Mouse (Mus musculus): ENCODE data around the gene Itsn1. TPM values are rescaled to one million over a fixed set of nuclear protein-coding genes. Genes with fewer than 3 reads are reported as not detected.

Itsn1 gene
- total RNA-seq, 2 experiments from 2014 or later: 49.7 to 69.7 TPM

DNA sequence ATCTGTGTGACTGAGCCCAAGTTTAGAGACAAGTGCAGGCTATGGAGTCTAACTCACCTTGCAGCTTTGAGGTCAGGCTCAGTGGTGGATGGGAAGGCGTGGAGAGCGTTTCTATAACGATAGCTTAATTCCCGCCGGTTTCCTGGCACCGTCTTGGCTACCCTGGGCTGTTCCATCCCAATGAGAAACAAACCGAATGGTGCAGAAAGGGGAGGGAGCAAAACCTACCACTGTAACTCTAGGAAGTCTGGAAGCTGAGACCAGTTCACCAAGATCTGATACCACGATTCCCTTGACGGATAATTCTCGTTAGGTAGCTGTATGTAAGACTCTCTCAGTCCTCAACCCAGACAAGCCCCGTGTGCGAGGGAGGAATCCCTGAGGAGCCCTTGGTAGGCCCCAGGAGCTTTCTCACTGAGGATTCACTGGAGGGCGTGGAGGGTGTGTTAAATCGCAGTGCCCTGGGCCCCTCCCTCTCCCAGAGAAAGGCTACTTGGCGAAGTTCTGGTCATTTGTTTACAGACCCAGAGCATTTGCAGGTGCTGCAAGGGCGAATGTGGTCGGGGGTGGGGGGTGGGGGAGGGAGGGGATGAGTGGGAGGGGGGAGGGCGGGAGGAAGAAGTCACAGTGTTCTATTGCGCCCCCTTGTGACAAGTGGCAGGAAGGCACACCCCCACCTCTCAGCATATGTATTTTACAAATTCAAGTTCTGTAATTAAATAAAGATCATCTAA lies 156.5 kb downstream of the Itsn1 start:
- DNase-seq: no peak
- intact Hi-C loops (cut with DNase I): loop anchor here (2.0 to 5.0 kb wide), 2 partner anchors 47 to 163 kb away; no protein-coding TSS in a partner anchor

DNA sequence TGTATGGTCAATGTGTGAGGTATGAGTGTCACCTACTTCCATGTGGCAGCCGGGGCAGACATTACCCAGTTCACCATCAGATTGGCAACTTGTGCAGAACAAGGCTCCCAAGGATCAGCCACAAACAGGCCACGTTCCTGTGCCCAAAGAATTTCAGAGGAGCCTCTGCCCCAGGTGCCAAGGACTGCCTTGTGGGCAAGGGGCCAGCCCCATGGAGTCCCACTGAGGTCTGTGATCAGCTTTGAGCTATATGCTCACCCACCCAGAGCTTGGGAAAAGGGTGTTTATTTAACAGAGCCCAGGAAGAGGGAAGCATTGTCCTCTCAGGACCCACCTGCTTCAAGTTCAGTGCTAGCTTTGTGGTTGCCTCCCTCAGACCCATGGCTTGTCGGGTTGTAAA lies 159.3 kb downstream of the Itsn1 start:
- intact Hi-C loops (cut with DNase I): loop anchor here (5.0 kb wide), 1 partner anchor 166 kb away; no protein-coding TSS in a partner anchor
- no peak for DNase-seq

DNA sequence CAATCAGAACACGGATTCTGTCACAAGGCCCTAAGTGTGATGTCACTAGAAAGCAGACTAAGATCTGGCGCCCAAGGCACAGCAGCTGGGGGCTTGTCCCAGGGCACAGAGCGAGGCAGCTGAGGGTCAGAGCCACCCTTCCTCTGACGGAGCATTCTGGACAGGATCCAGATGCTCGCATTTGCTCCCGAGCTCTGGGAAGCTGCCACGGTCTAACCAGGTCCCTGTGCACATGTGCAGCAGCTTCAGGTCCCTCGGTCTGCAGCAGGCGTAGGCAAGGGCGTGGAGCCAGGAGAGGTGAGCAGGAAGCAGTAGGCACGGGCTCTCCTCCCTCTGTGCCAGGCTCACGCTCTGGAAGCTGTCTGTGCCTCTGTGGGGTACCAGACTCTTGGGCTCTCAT lies 160.8 kb downstream of the Itsn1 start:
- intact Hi-C loops (cut with DNase I): loop anchor here (5.0 kb wide), 1 partner anchor 168 kb away; no protein-coding TSS in a partner anchor
- no peak for DNase-seq

DNA sequence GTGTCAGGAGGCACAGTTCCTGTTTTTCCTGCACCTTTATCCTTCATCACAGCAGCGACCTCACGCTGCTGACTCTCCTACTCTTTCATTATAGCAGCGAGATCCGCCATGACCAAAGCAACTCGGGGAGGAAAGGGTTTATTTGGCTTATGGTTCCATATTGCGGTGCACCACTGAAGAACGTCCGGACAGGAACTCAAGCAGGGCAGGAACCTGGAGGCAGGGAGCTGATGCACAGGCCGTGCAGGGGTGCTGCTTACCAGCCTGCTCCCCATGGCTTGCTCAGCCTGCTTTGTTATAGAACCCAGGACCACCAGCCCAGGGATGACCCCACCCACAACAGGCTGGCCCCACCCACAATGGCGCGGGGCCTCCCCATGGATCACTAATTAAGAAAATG lies 162.1 kb downstream of the Itsn1 start:
- DNase-seq: no peak
- intact Hi-C loops (cut with DNase I): no loop called here

DNA sequence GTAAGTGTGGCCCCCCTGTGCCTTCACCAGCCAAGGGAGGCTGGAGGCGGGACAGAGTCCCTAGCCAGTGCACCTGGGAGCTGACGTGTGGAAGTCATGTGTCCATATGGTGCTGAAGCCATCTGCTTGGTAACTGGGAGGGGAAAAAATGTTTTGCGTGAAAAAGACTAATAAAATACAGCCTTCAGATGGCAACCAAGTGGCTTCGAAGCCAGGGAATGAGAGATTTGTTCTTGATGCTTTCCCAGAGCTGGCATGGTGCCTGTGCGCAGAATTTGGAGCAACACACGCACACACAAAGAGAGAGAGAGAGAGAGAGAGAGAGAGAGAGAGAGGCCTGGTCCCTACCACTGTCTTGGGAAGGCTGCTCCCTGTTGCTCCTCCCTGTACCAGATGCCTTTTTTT lies 167.3 kb downstream of the Itsn1 start:
- intact Hi-C loops (cut with DNase I): no loop called here
- no peak for DNase-seq

DNA sequence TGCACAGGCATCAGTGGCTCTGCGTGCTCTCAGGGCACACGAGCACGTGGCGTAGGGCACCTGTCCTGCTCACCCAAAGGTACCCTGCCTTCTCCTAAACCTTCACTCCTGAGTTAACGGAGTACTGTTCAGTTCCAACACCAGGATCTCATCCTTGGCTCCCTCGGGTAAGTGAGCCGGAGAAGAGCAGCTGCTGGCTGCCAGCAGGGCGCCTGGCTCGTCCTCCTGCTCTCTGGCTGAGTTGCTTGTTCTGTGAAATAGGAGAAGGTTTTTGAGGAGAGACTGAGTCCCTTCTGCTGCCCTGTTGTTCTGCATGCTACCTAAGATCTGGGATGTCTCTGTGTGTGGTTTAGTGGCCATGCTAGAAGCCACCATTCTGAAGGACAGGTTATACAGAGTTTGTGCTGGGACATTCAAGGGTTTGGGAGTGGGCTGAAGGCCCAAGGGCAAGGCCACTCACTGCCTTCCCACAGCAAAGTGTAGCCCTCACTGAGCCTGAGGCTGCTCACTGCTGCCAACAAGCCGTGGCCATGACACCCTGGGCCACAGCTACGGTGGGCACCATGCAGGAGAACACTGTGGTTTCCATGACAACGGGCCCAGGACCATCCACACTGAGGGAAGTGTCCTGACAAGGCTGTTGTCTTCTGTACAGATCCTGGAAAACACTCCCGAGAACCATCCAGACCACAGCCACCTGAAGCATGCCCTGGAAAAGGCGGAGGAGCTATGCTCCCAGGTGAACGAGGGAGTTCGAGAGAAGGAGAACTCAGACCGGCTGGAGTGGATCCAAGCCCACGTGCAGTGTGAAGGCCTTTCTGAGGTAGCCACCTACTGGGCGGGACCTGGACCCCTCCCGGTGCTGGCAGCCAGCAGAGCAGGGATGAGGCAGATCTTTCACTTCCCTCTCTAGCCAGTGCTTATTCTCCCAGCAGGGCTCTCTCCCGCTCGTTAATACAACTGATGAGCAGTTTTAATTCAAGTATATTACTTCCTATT lies 170.1 kb downstream of the Itsn1 start:
- intact Hi-C loops (cut with DNase I): no loop called here
- DNase-seq: peak; percentile 49 to 50

DNA sequence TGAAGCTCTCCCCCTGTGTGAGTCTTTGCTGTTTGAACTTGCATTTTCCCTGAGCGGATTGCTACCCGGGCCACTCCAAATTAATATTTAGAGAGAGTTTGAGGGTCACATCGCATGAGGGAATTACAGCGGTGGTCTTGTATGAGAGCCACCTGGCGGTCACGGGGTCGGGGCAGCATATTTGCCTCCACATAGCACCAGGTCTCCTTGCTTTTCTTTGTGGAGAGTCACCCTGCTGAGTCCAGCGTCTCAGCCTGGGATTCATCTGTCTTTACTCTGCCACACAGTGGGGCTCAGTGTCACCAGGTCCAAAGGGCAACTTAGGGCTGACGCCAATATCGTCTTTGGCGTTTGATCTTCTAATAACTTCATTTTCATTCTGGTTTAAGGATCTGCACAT lies 171.2 kb downstream of the Itsn1 start:
- intact Hi-C loops (cut with DNase I): loop anchor here (5.0 kb wide), 2 partner anchors 178 to 193 kb away; no protein-coding TSS in a partner anchor
- no peak for DNase-seq

DNA sequence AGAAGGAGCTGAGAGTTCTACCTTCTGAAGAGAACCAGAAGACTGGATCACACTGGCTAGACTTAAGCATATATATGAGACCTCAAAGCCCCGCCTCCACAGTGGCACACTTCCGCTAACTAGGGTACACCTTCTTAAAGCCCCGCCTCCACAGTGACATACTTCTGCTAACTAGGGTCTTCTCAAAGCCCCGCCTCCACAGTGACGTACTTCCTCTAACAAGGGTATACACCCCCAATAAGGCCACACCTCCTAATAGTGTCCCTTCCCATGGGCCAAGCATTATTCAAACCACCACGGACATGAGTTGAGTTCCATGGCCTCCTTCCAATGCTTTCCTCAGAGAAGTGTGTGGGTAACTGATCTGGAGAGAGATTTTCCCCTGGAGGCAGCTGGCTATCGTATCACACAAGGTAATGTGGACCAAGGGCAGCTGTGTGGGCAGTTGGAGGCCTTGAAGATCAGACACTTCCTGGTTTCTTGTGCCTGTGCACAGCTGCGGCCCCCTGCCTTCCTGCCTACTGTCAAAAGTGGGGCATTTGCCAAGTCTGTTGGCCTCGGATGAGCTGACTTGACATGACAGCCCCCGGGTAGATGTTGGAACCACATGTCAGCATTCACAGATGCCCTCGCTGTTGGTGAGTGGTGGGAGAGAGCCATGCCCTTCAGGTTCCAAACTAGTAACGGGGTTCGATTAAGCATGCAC lies 174.9 kb downstream of the Itsn1 start:
- intact Hi-C loops (cut with DNase I): loop anchor here (5.0 kb wide), 2 partner anchors 182 to 197 kb away; no protein-coding TSS in a partner anchor

DNA sequence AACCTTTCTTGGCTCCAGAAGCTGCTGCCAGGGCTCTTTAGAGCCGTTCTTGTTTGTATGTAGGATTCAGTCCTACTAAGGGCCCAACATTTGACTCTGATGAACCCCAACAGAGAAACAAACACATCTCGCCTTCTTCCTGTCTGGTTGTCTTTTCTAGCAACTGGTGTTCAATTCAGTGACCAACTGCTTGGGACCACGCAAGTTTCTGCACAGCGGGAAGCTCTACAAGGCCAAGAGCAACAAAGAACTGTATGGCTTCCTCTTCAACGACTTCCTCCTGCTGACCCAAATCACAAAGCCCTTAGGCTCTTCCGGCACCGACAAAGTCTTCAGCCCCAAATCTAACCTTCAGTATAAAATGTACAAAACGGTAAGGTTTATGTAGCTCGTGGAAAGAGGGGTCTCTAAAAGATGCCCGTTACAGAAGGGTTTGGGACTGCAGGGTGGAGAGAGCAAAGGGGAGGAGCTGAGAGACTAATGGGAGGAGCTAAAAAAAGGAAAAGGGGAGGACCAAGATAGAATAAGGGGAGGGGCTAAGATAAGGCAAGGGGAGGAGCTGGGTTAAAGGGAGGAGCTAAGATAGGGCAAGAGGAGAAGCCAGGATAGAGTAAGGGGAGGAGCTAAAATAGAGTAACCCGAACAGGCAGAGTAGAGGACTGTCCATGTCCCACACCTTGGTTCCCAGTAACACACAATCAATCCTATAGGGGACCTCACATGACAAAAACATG lies 176.2 kb downstream of the Itsn1 start:
- intact Hi-C loops (cut with DNase I): no loop called here

More for the DNA sequence above, 174.9 kb downstream of the Itsn1 start:
- no peak for DNase-seq

DNA sequence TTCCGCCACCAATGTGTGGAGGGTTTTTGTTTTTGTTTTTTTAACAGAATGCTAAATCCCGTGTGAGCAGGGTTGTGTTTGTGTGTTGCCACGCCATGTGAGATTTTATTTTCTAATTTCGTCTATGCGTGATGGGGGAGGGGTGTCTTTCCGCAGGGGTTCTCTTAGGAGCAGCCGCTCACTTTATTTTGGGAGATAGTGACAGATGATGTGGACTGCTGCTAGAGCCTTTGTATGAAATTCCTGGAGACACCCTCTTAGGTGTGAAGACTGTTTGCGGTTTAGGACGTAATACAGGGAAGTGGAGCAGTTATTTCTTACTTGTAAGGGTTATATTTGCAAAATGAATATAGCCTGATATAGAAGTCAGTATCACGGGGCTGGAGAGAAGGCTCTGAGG lies 176.9 kb downstream of the Itsn1 start:
- no peak for DNase-seq
- intact Hi-C loops (cut with DNase I): no loop called here

More for the DNA sequence above, 176.2 kb downstream of the Itsn1 start:
- no peak for DNase-seq

DNA sequence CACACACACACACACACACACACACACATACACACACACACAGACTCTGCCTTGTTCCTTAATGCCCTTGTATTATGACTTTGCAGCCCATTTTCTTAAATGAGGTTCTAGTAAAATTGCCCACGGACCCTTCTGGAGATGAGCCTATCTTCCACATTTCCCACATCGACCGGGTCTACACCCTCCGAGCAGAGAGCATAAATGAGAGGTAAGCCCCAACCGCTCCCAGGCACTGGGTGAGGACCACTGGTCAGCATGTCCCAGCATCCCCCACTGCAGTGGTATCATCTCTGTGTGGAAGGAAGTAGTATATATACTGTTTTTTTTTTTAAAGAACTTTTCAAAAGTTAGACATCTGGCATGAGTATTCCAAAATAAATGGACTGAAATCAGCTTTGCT lies 177.6 kb downstream of the Itsn1 start:
- intact Hi-C loops (cut with DNase I): no loop called here
- DNase-seq: no peak

DNA sequence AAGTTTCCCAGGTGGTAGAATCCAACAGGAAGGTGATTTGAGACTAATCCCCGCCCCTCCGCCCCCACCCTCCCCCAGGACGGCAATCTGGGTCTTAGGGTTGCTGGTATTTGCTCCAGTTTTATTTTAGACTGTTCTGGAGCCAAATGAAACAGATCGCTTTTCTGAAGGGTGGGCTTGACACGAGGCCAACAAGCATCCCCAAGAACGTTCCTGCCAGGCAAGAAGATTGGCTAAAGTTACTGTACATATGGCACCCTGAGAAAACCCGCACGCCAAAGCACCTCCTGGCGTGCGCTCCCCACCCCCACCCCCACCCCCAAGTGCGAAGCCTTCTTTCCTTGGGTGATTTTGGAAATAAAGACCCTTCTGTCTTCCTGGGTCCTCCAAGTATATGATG lies 178.1 kb downstream of the Itsn1 start:
- intact Hi-C loops (cut with DNase I): no loop called here

DNA sequence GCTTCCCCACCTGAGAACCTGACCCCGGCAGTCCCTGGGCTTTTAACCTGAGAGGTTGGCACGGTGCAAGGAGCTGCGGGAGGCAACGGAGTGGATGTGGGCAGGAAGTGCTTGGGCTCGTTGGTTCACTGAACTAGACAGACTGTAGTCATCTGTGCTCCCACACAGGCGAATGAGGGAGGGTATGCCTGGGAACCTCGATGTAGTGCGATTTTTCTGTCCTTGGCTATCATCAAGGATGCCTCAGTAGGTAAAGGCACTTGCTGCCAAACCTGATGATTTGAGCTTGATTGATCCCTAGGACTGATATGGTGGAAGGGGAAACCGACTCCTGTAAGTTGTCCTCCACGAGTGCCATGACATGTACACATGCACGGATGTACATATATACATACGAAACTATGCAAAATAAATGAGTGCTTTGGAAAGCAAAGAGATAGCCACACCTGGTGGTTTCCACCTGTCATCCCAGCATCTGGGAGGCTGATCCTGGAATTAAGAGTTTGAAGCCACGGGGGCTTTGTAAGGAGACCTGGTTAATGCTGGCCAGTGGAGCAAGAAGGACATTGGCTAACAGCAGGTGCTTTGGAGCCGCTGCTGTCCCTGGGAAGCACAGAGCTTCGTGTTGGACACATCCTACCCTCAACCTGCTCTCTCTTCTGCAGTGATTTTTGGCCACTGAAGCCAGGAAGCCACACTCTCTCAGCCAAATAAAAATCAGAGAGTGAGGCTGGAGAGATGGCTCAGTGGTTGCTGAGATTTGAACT lies 180.7 kb downstream of the Itsn1 start:
- no peak for DNase-seq
- intact Hi-C loops (cut with DNase I): no loop called here

More for the DNA sequence above, 178.1 kb downstream of the Itsn1 start:
- no peak for DNase-seq

DNA sequence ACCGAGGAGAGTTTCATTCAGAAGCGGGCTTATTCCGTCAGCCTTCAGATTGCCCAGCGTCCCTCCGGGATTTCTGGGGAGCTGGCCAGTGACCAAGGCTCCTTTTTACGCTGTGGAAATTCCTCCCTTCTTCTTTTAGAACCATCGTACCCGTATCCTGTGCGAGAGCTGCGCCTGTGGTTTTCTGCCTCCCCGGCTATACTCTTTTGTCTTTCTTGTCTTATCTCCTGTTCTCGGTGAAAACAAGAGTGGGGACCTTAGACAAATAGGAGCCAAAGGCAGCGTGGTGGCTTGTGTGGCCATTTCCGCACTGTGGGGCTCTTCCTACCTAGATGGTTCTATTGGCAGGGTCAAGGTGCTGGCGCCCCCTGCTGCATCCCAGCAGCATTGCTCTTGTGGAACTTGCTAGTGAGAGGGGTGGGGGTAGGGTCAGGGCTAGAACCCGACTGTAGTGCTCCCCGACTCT lies 188.6 kb downstream of the Itsn1 start:
- DNase-seq: peak; percentile 78 to 82
- intact Hi-C loops (cut with DNase I): loop anchor here (5.0 kb wide), 2 partner anchors 70 to 225 kb away; no protein-coding TSS in a partner anchor

DNA sequence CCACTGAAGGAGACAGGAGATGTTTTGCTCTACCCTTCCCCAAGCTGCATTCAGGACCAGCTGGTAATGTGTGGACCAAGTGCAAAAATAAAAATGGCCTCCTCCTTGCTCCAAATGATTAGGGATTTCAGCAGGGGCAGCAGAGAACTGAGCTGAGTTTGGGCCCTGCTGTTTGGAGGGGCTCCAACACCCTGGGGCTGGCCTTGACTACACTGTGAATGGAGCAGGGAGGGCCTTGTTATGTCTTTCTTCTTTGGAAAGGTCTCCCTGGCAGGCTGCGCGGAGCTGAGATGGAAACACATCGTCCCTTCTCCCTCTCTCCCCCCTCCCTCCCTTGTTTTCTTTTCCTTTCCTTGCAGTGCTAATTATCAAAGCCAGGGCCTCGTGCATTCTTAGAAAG lies 189.4 kb downstream of the Itsn1 start:
- intact Hi-C loops (cut with DNase I): loop anchor here (5.0 kb wide), 2 partner anchors 71 to 226 kb away; no protein-coding TSS in a partner anchor
- DNase-seq: no peak

DNA sequence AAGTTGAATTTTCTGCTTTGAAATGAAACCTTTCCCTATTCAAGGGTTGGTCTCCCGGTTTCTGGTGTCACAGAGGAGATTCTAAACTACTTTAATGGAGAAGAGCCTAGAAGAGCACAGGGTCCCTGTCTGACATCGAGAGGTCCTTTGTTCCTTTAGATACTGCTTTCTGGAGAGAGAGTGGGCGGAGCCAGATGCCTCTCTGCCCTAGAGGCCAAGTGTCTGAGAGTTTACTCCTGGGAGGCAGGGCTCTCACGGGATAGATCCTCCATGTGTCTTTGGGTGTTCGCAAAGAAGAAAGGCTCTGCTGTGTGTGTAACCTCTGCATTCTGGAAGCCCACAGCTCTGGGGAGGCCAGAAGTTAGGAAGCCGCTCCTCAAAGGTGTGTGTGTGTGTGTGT lies 190.0 kb downstream of the Itsn1 start:
- intact Hi-C loops (cut with DNase I): loop anchor here (5.0 kb wide), 2 partner anchors 72 to 227 kb away; no protein-coding TSS in a partner anchor
- DNase-seq: no peak

DNA sequence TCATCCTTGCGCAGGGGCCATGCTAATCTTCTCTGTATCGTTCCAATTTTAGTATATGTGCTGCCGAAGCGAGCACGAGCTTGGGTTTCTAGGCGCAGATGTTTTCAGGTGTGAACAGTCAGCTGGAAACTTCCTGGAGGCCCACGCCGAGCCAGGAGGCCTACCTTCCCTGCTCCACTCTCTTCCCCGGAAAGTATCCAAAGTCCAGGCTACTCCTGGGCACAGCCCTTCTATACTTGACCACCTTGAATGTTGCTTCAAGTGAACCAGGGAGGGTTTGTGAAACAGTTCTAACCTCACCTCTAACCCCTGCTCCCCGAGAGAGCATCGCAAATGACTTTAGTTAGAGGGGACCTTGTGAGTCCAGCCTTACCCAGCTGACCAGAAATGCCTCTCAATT lies 192.3 kb downstream of the Itsn1 start:
- intact Hi-C loops (cut with DNase I): loop anchor here (2.0 kb wide), 1 partner anchor 197 kb away; no protein-coding TSS in a partner anchor
- no peak for DNase-seq

DNA sequence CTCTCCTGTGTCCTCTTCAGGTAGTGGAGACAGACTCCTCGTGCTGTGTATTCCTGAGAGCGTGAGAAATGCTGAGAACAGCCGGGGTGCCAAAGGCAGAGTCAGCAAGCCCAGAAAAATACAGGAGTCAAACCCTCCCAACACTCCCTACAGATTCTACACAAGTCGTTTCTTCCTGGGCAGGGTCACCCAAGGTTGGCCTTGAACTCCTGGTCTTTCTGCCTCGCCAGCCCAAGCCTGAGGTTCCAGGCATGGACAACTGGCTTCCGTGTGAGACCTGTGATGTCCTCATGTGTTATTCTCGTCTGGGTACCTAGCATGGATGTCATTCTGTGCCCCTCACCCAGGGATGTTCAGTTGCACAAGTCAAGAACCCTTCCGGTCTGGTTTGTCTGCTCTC lies 193.9 kb downstream of the Itsn1 start:
- intact Hi-C loops (cut with DNase I): no loop called here

DNA sequence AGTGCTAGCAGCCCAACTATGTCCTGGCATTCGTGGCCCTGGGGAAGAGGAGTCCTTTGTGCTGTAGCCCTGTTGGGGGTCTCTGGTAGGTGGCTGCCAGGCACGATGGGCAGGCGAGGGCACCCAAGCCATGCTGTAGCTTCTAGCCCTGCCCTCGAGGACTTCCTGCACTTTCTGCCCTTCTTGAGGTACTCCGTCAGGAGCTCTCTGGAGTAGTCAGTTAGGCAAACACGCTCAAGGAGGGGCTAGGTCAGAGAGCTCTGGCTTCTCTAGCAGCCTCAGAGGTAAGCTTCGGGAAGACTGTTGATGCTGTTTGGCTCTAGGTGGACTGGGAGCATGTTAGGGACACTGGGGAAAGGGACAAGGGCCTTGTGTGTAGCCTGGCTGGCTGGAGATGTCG lies 195.3 kb downstream of the Itsn1 start:
- intact Hi-C loops (cut with DNase I): no loop called here
- DNase-seq: no peak

More for the DNA sequence above, 193.9 kb downstream of the Itsn1 start:
- no peak for DNase-seq

Measured in gastrocnemius, postnatal 36 days (tissue).